Mouse (Mus musculus) liver, adult (tissue): ENCODE data around the gene Olfr65.

Experiments
- GATA4 ChIP-seq: IDR thresholded peaks from 2 replicates; pipeline ENCODE4 v1.6.1; 2014; ENCODE audit warnings: mild to moderate bottlenecking, low read length; ENCODE audit not compliant: insufficient replicate concordance

Gene Olfr65

DNA sequence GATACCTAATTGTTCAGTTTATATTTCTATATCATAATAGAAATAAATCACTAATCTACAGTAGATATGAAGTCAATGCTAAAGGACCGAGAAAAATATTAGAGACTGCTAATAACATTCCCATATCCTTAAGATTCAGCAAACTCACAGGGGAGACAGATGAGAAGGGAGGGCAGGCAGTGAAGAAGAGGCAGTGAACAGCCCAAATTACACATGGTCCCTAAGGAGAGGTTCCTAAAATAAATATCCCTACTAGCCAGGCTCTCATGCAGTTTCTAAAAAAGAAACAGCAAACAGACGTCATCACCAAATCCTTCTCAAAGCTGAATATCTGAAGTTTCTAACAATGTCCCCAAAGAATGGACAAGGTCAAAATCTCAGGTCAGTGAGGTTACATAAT is at the start of gene Olfr65:
Gene Olfr65, plus strand, starts transcription at position 301 of the 400 bp plus-strand sequence.
- no peak for TF ChIP-seq GATA4

DNA sequence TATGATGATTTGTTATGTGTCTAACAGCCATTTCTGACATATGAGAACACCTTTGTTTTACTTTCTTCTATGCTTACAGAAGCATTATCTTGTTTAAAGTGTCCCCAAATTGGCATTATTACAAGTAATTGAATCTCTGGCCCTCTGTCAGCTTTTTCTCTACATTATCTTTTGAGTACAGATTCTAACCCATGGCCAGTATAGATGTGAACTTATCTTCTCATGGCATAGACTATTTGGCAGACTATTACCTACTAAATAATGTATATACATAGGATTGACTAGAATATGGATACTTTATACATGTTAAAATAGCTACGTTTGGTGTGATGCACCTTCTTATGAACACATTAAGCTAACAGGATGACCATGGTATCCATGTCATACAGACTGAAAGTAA is 48.6 kb upstream of the Olfr65 start:
- no peak for TF ChIP-seq GATA4

DNA sequence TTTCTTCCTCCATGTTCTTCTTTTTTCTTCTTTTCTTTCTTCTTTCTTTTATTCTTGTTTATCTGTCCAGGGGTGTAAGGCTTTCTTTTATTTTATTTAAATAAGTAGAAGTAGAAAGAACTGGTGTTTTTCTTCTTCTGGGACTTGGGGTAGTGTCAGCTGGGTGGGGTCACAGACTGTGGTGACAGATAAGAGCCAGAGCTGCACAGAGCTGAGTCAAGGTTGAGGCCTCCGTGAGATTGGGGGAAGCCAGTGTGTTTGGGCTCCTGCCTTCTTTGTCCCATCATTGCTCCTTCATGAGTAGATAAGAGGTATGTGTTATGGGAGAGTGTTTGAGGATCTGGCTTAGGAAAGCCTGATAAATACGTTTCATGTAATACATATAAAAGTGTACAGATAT is 44.2 kb upstream of the Olfr65 start:
- no peak for TF ChIP-seq GATA4

DNA sequence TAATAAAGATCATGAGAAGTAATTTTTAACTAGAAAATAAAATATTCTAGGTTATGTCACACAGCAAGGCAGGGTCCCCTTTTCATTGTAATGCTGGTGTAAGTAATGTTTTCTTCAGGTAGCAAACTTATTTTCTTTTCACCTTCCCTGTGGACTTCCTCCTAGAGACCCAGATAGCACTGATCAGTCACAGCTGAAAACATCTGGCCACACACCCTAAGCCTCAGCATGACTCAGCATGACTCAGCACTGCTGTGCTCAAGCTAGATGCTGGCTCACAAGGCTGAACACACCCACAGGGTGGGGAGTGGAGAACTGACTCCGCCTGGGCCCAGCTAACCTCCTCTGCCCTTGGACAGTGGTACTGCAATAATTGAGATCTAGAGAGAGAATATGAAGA is 42.4 kb upstream of the Olfr65 start:
- TF ChIP-seq GATA4 = no peak

DNA sequence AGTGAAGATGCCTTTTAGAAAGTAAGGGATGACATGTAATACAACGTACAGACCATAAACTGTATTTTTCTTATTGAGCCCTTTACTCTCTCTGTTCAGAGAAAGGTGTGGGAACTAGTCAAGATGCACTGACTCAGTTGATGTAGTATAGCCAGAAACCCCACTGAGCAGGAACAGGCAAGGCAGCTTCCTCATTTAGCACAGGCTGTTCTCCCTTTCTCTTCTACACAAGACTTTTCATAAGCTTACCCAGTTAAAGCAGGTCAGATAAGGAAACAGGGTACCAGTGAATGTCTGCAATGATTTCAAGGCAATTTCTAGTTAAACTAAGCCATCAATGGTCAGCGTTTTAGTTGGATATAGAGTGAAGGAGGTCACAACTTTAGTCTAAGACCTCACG is 41.8 kb upstream of the Olfr65 start:
- no peak for TF ChIP-seq GATA4

DNA sequence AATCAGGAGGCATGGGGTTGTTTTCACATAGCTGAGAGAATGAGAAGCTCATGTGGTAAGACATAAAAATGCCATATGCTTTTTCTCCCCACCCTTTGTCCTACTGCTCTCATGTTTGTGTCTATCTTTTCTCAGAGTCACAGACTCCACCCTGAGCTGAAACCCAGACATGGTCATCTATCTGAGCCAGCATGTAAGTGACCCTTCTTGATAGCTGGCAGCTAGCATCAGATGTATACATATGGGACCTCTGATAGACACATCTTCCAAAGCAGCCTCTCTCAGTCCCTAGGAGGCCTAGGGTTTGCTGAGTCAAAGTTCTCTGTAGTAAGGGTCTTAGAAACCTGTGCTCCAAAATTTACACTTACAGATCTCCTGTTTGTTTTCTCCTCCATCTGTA is 37.6 kb upstream of the Olfr65 start:
- no peak for TF ChIP-seq GATA4

DNA sequence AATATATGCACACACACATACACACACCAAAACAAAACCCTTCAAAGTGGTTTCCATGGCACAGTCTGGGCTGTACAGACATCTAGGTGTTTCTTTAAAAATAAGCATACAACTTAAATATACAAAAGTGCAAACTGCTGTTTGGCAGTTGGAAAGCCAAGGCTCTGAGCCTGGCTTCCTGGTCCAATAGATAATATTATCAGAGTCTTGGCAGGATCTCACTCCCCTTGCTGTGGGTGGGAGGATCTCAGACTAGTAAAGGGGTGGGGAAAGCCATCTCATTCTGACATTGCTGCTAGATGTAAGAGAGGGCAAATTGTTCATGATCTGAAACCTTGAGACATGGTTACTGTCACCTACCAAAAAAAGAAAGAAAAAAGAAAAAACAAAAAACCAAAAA is 32.6 kb upstream of the Olfr65 start:
- TF ChIP-seq GATA4 = no peak

DNA sequence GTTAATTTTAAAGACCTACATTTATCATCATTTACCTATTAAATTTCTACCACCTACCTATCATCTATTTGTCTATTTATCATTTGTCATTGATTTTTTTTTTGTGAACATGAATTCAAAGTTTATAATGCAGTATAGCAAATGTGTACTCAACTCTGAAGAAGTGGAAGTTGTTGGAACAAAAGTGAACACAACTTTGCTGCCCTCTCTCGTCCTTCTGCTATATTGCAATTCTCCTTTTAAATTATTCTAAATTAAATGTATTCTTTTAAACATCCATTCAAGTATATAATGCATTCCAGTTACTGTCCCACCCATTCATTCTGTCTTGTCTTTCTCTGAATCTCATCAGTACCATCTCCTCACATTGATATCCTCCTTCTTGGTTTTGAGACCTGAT is 30.2 kb upstream of the Olfr65 start:
- no peak for TF ChIP-seq GATA4

DNA sequence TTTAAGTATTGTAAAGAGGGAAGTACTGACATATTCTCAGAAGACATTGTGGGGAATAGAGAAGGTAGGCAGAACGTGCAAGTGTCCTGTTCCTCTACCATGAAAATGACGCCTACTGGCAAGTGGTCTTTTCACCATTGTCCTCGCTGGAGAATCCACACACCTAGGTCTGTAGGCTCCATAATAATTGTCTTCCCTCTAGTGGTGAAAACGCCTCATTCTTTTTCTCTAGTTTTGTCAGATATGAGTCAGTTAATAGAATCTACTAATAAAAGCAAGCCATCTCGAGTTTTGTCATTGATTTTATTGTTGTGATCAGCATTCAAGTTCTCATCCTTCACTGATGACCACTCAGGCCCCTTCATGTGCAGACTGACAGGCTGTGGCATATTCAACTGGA is 28.8 kb upstream of the Olfr65 start:
- TF ChIP-seq GATA4 = no peak

DNA sequence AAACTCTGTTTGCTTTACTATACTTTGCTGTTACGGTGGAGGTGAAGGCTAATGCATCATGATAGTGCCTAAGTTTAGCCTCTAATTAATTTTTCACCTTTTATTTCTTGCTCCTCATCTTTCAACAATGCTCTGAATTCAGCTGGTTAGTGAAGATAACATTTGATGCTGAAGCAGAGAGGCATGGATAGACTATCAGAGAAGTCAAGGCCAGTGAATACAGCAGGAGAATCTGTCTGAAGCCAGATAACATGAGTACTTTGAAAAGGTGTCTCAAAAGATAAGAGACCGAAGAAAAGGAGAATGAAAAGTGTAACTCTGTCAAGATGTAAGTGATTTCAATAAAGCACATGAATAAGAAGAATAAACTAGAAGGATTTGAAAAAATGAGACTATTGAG is 26.2 kb upstream of the Olfr65 start:
- TF ChIP-seq GATA4 = no peak

DNA sequence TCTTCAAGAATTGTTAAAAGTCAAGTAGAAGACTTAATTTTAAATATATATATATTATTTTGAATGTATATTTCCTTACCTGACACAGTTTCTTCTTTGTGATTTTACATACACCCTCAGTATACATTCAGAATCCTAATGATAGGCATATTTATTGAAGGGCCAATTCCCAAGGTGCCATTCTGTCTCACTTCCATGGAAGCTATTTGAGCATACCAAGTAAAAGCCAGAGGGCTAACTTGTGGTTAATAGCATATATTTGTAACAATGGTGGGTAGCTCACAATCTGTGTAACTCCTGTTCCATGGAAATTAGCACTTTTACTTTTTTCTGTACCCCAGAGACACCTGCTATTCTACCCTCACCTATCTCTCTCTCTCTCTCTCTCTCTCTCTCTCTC is 17.1 kb upstream of the Olfr65 start, which contains the start of gene Olfr66:
Gene Olfr66, minus strand, starts transcription at position 101 of the 400 bp plus-strand sequence.
- no peak for TF ChIP-seq GATA4

DNA sequence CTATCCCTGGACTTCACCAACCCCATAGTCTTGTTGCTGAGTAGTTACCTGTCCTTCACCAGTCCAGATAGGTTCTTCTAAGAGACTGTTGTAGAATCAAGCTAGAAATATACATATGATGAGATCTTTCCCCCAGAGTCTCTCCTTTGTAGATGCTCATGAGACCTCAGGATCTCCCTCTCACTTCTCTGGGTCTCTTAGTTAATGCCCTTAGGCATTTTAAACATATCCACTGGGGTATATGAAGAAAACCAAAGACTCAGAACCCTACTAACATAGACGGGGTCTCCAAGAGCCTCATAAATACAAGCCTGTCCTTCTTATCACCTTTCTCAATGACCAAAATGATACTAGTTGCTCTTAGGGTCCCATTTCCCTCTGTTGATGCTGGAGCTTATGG is 8.9 kb upstream of the Olfr65 start, which contains the start of gene Olfr64:
Gene Olfr64, minus strand, starts transcription at position 101 of the 400 bp plus-strand sequence.
- TF ChIP-seq GATA4 = no peak

DNA sequence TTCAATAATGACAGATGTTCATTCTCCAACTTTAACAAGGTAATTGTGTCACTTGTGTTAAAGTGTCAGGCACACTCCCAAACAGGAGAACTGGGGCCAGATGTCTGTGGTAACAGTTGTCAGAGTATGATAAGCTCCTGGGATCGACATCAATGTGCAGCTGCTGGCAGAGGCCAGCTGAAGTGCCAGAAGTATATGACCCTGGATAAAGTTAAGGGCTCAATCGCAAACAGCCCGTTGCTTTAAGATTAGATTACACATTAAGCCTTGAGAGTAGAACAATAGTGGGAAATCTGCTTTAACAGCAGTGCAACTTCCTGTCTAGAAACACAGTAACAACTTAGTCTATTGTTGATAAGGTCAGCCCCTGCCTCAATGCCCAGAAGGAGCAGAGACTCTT is 6.8 kb downstream of the Olfr65 start:
- no peak for TF ChIP-seq GATA4

DNA sequence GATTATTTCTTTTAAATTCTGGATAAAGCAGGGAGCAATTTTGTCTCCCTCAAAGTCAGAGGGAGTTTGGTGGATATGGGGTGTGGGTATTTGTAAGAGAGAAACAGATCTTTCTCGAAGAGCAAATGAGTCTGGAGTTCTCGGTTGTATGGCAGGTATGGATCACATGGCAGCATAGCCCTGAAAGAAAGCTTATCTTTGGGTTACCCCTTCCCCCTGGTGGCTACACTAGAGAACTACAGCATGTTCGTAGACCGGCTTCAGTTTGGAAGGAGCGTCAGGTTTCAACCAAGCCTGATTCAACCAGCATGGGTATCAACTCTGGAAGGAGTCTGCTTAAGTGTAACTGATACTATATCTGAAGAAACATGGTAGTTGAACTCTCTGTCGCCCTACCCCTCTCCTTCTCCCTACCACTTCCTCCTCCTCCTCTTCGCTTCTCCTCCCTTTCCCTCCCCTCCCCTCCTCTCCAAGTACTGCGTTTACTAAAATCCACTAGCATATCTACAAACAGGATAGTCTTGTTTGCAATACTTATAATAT is 9.8 kb downstream of the Olfr65 start:
- no peak for TF ChIP-seq GATA4

DNA sequence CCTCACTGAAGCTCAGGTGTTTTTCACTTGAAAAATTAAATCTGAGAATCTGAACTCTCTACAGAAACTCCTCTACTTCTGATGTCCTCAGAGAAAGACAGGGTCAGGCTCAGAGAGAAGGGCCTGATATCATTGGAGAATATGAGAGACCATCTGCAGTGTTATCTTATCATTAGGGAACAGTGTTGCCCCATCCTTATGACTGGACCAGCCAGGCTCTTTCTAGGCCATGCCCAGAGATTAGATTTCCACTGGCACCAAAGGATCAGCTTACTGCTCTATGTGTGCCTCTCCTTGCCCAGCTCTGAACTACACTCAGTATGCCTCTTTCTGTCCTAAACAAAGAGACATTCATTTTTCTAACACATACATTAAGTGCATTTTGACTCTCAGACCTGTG is 12.1 kb downstream of the Olfr65 start:
- no peak for TF ChIP-seq GATA4

DNA sequence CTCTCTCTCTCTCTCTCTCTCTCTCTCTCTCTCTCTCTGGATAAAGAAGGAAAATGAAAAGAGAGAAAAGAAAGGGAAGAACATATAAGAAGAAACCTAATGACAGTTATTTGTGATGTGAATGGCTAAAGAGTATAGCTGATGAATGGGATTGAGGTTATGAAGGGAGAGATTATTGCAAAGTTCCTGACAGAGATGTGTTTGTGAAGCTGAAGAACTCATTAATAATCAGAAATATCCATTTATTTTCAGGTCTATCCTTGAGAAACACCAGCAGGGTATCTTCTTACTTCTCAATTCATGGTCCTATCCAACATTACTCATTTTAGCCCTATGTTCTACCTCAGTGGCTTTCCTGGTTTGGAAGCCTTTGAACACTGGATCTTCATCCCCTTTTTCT is 25.2 kb downstream of the Olfr65 start, which contains the start of gene Olfr631:
Gene Olfr631, plus strand, starts transcription at position 301 of the 400 bp plus-strand sequence.
- TF ChIP-seq GATA4 = no peak

DNA sequence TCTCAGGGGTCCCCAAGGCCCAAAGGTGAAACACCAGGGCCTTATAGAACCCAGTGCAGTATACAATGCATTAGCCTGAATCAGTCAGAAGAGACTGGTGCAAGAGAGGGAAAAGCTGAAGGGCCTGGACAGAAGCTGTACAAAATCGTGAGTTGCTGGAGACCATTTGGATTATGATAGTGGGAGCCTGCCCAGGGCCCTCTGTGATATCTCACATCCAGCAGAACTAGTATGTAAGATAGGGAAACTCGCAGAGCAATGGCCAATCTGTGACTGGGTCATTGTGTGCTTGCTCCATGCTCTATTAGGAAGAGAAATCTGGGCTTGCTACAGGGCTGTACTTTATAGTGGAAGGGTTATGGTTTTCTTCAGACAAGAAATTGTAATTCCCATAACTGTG is 31.0 kb downstream of the Olfr65 start, which contains the start of gene Olfr632:
Gene Olfr632, plus strand, starts transcription at position 84 of the 400 bp plus-strand sequence.
- no peak for TF ChIP-seq GATA4
